Mouse (Mus musculus) spleen, postnatal 4 days (tissue): ENCODE results near the gene Megf8.

Experiments used
- DNase-seq, 2 experiments: peaks; one replicate each; pipeline ENCODE4 v3.0.0; 2022; ENCODE audit warnings: low spot score in 2 of 2

Gene Megf8

GRCm38 (mm10) chr7:25316532-25317445 lies at the start of gene Megf8:
Megf8 (plus strand) TSS chr7:25317164.
- DNase-seq = peak; percentile 86 to 92

GRCm38 (mm10) chr7:25267301-25267750 lies 49.6 kb upstream of the Megf8 start, which contains the start of gene Cic:
Cic (plus strand) TSS chr7:25267704.
- DNase-seq = peak; percentile 95 to 96

DNA sequence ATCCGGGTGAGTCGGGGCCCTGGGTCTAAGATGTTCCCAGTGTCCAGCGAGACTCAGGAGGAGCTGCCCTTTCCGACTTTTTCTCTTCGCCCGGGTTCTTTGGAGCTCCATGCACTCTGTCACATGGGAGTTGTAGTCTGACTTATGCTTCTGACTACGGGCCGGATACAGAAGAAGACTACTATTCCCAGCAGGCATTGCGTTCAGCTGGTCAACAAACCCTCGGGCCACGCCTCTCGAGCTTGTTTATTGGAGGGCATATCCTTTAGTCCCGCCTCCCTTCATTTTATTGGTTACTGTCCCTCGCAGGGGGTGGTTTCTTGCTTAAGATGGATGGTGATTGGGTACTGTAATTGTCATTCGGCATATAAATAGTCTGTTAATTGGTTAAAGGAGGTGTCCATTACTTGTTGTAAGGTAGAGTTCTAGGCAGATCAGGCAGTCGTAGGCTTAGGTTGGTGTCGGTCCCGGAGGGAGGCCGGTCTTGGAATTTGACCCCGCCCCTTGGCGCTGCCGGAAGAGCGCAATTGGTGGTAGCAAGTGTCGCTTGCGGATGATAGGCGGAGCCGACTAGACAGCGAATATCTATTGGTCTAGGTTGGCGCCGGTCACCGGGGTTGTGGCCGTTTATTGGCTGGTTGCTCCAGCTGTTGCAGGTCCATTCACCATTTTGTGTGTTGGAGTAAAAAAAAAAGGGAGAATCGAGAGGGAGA lies 49.1 kb upstream of the Megf8 start:
- peak; percentile 98 for DNase-seq

- no peak for DNase-seq
These were observed 48.4 kb upstream of the Megf8 start for GRCm38 (mm10) chr7:25268588-25268987.

GRCm38 (mm10) chr7:25269029-25269428 lies 47.9 kb upstream of the Megf8 start:
- DNase-seq = peak; percentile 19 to 70

- peak; percentile 20 to 64 for DNase-seq
These were observed 47.3 kb upstream of the Megf8 start for GRCm38 (mm10) chr7:25269545-25270271.

- peak; percentile 20 to 67 for DNase-seq
These were observed 46.0 kb upstream of the Megf8 start for GRCm38 (mm10) chr7:25270652-25271633.

- DNase-seq = peak; percentile 21 to 66
These were observed 45.1 kb upstream of the Megf8 start for GRCm38 (mm10) chr7:25271651-25272444.

DNA sequence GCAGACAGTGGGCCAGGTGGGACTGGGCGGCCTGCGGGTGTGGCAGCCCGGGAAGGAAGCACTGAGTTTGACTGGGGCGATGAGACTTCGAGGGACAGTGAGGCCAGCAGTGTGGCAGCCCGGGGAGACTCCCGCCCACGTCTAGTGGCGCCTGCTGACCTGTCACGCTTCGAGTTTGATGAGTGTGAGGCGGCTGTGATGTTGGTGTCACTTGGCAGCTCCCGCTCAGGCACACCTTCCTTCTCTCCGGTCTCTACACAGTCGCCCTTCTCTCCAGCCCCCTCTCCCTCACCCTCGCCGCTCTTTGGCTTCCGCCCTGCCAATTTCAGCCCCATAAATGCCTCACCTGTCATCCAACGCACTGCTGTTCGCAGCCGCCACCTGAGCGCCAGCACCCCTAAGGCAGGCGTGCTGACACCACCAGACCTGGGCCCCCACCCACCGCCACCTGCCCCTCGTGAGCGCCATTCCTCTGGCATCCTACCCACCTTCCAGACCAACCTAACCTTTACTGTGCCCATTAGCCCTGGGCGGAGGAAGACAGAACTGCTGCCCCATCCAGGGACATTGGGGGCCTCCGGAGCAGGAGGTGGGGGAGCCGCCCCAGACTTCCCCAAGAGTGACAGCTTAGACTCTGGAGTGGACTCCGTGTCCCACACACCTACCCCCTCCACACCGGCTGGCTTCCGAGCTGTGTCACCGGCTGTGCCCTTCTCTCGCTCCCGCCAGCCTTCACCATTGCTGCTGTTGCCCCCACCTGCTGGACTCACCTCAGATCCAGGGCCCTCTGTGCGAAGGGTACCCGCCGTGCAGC lies 44.3 kb upstream of the Megf8 start:
- peak; percentile 13 to 69 for DNase-seq

GRCm38 (mm10) chr7:25273259-25274241 lies 43.4 kb upstream of the Megf8 start:
- DNase-seq = peak; percentile 38 to 69

- DNase-seq = peak; percentile 36 to 67
These were observed 42.4 kb upstream of the Megf8 start for GRCm38 (mm10) chr7:25274571-25274970.

DNA sequence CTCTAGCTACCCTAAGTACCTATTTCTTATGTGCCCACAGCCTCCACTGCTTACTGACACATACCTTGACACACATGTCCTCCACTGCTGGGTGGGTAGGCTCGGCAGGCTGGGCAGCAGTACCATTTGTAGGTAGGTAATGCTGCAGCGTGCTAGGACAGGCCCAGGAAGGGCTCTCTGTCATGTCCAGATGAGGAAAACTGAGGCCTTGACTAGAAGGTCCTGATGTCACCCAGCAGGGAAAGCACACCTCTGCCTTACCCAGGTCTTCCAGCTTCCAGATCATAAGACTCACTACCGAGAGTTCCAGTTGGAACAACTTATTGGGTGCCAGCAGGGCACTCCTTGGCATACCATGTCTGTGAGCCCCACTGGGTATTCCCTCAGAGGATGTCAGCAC lies 42.0 kb upstream of the Megf8 start:
- peak in 1 of 2 experiments; percentile 62 for DNase-seq

- DNase-seq = peak in 1 of 2 experiments; percentile 58
These were observed 41.2 kb upstream of the Megf8 start for GRCm38 (mm10) chr7:25275555-25276298.

GRCm38 (mm10) chr7:25277405-25277804 lies 39.6 kb upstream of the Megf8 start:
- DNase-seq = peak in 1 of 2 experiments; percentile 59

GRCm38 (mm10) chr7:25277998-25278340 lies 39.0 kb upstream of the Megf8 start:
- DNase-seq = no peak

DNA sequence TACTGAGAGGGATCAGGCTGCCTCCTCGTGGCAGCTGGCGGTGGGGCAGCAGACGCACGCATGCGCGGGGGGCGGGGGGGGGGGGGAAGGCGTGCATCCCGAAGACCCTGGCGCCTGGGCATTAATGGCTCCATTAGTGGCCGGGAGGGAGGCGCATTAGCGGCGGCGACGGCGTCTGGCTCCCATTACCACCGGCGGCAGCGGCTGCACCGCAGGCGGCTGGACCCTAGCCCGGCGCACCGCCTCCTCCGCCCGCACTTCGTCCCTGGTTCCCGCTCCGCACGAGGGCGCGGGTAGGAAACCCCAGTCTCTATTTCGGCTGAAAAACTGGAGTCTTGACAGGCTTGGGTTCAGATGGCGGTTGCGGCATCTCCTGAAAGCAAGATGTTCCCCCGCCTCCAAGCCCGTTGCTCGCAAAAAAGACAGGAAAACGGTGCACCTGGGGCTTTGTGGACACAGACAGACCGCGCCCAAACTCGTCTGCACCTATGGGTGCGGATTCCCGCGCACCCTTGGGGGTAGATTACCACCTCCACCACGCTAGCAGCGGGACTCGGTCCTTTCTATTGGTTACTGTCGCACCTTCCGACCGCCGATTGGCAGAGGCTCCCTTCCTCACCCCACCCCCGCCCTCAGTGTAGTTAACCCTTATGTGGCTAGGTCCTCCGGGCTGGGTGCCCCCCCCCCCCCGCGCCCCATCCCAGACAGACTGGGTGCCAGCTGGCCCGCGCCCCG lies 38.5 kb upstream of the Megf8 start:
- peak; percentile 86 to 89 for DNase-seq
